Mouse (Mus musculus): Measurements from ENCODE around the gene Tmub2.

DNA sequence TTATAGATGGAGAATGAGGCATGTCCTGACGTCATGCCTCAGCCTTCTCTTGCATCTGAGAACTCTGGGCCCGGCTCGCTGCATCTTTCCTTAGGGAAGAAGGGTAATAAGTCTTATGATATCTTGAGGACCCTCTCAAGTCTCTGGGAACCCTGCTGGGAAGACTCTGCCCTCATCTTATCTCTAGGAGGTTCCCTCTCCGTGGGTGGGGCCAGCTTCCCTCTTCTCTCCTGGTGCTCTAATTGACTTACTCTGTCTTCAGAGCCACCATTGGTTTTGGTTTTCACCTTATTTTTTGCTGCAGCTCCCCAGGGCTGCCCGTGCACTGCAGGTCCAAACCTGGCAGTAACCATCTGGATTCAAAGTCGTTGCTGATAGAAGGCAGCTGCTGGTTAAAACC is 26.6 kb upstream of the Tmub2 start:
- no peak for TF ChIP-seq POLR2A (IDR thresholded peaks at IDR 0.05; ENCODE audit: borderline replicate concordance, extremely low read depth, insufficient read depth, insufficient read length, poor library complexity, severe bottlenecking)
- no peak for TF ChIP-seq CTCF (IDR thresholded peaks at IDR 0.05; ENCODE audit: borderline replicate concordance, extremely low read depth, insufficient read depth, insufficient read length)

All from brain, embryonic 14.5 days (tissue).